Mouse (Mus musculus) c-Kit-positive CD71-positive TER-119-negative erythroid progenitor cells, embryonic 14.5 days (primary cell): ENCODE measurements around the gene Helz2.

Experiments
- DNase-seq: peaks from one replicate; pipeline ENCODE4 v3.0.0-alpha.2; 2013; ENCODE audit warnings: low read depth

Helz2 gene

DNA sequence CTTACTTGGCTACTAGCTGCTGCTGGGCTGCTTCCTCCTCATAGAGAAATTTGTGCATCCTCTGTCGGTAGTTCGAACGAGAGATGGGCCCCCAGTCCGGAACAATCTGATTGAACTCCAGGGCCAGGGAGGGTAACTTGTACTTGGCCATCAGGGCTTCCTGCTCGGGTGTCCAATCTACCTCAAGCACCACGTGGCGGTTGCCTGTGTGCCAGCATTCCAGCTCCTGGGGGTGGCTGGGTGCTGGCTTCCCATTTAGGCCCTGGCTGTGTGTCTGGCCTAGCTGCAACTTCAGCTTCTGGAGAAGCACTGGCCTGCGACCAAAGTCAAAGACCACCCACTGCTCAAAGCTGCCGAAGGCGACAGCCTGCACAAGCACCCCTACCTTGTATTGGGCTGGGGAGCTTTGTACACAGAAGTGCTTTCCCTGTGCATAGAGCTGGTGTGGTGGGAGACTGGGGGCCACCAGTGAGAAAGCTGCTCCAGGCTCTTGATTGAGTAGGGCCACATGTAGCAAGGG lies 3.7 kb downstream of the Helz2 start:
- DNase-seq = no peak

DNA sequence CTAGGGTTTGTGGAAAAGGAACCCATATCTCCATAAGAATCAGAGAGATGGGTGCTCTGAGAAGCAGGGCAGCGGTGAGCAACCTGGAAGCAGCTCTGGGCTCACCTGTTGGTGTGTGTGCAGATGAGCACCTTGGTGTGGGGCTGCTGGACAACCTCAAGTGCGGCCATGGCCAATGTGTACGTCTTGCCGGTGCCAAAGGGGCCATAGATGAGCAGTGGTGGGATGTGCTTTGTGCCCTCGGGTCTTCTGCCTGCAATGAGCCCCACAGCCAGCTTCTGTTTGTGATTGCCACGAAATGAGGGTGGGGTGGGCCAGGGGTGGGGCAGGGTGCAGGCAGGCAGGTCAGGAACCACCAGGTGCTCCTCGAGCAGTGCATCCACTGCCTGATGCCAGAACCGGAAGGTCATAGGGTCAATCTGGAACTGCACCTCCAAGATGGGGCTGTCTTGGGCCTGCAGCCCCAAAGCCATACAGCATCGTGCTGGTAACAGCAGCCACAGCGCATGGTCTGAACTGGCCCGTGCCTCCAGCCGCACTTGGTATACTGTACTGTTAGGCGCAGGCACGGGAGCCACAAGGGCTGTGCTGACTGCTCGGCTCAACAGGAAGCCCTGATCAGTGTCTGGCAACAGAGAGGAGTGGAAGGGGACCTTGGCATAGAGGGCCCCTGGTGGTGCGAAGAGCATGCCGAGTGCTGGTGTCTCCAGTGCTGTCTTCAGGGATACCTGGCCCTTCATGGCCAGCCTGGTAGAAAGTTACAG lies 4.4 kb downstream of the Helz2 start:
- DNase-seq = no peak

DNA sequence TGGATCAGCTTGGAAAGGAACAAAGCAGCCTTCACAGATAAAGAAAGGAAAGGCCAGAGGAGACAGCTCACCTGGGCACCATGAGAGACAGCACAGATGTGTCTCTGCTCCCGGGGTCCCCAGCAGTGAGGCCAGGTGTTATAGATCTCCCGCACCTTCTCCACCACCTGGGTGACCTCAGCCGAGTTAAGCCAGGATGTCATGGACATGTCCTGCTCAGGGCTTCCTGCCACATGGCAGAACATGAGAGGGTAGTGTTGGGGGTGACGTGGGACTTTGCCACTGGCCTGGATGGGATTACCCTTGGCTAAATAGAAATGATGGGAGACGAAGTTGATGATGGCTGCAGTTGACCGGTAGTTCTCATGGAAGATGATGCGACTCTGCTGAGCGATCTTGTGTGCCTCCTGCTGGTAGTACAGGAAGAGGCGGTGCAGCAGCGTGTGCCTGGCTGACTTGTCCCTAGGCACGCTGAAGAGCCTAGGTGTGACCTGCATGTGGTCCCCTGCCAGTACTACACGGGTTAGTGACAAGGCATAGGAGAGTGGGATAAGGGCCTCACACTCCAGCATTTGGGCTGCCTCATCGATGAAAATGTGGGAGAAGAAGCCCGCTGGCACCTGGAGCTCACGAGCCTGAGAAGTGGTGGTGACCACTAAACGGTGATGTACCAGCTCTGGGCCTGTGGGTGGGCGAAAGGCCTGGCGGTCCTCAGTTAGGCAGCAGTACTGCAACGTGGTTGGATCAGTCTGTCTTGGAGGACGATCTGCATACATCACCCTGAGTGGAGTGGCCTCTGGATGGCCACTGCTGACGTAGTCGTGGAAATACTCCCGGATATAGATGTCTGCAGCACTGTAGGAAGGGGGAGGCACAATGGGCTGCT lies 5.9 kb downstream of the Helz2 start:
- no peak for DNase-seq

DNA sequence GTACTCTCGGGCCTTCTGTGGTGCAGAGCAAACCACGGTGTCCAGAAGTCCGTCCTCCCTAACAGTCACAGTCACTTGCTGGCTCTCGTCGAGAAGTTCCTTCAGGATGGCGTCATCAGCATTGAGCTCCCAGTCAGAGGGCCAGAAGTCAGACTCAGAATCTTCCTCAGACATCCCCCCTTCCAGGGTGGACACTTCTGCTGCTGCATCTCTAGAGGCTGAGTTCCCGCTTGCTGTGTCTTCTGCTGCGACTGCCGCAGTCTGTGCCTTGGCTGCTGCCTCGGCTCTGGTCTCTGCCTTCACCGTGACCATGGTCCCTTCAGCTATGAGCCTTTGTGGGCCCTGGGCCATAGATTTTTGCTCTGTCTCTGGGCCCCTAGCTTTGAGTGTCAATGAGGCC lies 7.1 kb downstream of the Helz2 start:
- no peak for DNase-seq

DNA sequence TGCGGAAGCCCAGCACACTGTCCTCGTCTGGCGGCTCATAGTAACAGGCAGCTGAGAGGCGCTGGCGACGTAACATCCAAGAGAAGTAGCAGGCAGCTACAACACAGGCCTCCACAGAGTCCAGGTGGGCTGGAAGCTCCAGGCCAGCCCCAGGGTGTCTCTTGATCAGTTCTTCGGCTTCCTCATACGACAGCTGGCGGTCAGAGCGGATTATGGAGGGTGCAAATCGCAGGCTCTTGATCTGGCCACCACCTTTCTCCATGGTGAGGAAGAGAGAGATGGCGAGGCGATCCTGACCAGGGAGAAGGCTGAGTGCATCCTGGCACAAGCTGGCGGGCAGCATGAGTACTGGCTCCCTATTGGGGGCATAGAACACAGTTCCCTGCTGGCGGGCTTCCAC lies 8.4 kb downstream of the Helz2 start:
- DNase-seq = no peak

DNA sequence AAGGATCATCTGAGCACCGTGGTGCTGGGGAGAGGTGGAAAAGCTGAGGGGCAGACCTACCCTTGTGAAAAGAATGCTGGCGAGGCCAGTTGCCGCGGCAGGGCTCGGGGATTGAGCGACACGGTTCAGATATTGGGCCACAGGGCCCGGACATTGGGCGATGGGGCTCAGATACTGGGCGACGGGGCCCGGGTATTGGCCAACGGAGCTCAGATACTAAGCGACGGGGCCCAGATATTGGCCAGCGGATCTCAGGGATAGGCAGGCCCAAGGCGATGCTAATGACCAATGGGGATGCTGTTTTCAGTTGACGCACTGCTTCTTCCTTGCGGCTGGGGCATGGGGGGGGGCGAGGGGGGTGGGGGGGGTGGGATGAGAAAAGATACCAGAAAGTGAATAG lies 10.7 kb downstream of the Helz2 start:
- DNase-seq = no peak

DNA sequence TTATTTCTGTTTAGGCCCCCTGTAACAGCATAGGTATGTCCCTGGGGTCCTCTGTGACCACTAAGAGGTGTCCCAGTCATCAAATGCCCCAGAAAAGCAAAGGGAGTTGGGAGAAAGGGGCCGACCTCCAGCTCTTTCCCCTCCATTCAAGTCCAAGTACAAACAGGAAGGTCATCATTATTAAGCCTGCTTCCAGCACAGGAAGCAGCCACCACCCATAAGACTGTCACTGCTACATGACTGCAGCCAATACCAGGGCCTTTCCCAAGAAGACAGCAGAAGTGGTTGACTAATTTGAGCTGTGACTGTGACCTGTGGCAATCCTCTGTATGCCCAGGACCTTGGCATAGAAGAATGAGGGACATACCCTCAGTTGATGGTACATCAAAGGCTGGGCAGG lies 13.5 kb downstream of the Helz2 start:
- no peak for DNase-seq

DNA sequence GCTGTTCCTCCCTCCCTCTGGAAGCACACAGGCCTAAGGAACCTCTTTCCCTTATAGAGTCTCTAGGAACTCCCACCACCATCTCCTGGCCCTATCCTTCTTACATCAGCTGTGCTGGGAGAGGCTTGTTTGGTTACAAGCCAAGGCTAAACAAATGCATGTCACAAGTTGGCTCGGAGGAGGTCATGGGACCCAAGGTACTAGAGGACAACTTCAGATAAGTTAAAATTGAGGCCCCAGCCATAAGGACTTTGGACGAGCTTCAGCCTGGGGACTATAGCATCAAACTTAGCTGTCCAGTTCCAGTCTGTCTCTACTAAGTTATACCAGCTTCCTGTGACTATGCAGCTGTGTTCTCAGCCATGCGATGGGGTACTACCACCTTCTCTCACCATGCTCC lies 14.7 kb downstream of the Helz2 start:
- no peak for DNase-seq

DNA sequence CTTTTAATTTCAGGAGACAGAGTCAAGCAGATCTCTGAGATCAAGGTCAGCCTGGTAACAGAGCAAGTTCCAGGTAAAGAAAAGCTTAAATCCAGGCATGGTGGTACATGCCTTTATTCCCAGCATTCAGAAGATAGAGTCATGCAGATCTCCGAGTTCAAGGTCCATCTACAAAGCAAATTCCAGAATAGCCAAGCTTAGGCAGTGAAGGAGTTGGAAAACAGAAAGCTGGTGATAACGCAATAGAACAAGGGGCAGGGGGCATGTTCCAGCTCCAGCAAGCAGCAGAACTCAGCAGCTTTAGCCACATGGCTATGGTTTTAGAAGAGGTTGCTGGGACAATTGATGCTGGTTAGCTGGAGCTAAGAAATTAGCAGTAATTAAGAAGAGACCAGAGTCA lies 16.8 kb downstream of the Helz2 start:
- no peak for DNase-seq

DNA sequence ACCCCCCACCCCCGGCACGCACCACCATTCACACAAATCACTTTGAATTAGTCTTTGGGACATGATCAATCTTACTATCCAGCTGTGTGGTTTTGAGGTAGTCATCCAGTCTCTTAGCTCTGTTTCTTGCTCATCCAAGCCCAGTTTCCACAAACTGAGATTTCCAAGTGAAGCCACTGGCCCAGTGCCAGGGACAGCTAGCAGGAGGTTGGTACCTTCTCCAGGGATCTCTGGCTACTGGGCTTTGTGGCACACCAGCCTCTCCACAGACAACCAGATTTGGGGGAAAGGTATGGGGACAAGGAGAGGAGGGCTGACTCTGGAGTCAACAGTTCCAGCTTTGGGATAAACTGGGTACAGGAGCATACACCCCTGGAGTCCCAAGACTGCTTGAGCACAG lies 21.5 kb downstream of the Helz2 start:
- DNase-seq = no peak

DNA sequence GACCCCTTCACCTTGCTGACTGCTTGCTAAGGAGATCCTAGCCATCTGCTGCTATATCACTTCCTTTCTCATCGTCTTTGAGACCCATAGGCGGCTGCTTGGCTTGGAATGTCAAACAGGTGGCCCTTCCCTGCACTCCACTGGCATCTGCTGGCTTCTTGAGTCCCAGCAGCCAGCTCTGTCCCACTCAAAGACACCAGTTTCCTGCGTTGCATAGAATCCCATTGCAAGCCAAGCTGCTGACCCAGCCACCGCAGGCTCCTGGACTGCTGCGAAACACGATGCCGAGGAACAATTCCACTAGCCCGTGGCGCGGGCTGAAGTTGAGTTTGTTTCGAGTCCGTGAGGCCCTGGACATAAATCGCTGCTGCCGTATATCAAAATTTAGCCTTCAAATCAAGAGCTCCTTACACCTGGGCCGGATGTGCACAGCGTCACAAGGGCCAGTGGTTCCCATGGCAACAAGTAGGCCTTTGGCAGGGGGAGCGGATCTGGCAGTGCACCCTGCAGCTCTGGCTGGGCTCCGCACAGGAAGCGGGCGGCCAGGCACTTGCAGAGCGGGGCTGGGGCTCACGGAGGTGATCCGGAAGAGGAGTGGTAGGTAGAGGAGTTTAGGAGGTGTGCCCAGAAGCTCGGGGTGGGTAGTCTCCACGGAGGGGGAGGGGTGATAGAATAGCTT lies 22.1 kb downstream of the Helz2 start, which contains the start of gene Fndc11:
Gene Fndc11, plus strand, starts transcription at position 476 of the 679 bp plus-strand sequence.
- no peak for DNase-seq

DNA sequence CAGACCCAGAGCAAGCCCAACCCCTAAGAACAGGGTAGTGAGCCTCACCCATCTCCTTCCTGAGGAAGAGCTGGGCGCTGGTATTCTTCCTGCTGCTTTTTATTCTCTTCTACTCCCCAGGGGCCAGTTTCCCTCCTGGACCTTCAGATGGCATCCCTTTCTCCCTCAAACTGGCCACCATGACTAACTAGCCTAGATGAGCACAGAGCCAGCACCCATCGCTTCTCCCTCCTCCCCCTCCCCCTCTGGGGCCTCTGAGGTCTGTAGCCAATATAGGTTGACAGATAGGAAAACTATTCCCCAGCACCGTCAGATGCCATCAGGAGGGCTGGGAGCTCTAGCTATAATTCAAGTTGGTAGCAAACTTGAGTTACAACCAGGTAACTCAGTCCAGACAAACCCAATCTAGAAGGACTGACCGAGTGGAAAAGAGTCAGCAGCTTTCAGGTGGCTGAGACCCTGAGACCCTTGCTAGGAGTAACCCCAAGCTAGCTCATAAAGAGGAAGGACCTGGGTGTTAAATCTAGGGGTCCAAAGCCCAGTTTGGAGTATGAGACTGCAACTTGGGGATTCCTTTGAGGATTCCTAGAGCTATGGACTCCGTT lies 22.8 kb downstream of the Helz2 start:
- no peak for DNase-seq

DNA sequence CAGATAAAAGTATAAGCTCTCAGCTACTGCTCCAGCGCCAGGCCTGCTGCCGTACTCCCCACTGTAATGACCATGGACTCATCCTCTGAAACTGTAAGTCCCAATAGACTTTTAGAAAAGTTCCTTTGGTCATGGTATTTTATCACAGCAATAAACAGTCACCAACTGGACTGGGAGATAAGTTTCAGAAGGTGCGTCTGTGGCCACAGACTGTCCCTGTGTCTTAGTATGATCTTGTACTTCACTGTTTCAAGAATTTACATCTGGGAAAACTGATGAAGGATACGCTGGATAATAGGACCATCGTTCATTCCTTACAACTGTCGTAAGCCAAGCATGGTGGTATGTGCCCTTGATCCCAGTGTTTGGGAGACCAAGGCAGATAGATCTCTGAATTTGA lies 25.8 kb downstream of the Helz2 start:
- no peak for DNase-seq

DNA sequence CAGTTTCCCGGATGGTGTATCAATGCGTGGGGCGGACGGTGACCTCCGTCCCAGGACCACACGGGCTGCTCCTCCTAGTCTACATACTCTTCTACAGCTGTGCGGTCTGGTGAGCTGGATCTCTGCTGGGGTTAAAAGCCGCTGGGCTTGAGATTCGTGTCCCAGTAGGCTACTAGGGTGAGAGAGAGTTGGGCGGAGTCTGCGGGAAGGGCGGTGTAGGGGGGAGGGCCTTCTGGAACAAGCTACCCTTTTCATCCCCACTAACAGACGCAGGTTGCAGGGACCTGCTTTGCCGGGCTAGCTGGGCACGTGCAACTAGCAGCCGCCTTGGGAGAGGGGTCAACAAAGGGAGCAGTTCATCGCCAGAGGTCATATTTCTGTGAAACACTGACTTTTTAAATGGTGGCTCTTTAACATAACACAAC lies 28.8 kb downstream of the Helz2 start, which contains the start of gene Srms:
Gene Srms, minus strand, starts transcription at position 165 of the 425 bp plus-strand sequence.
- DNase-seq = no peak

DNA sequence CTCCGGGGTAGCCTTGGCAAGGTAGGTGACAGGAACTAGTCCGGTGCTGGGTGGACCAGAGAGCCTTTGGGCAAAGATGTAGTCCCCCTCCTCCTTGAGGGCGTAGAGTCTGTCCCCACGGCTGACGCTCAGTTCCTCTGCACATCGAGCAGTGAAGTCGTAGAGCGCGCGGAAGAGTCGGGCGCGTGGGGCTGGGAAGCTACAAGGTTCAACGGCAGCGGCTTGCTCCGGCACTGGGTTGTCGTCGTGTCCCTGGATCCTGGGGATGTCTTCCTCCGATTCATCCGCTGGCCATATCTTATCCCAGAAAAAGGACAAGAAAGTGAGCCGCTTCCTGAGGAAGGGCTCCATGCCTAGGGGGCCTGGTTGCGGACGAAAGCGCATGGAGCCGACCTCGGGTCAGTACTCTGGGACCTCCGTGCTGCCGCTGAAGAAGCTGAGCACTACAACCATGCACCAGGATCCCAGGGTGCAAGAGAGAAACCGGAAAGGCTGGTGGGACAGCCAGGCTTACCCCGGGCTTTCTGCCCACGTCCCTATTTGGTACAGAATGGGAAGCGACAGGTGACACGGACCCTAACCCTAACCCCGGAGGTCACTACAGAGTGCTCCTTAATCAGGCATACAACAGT lies 29.3 kb downstream of the Helz2 start:
- no peak for DNase-seq

DNA sequence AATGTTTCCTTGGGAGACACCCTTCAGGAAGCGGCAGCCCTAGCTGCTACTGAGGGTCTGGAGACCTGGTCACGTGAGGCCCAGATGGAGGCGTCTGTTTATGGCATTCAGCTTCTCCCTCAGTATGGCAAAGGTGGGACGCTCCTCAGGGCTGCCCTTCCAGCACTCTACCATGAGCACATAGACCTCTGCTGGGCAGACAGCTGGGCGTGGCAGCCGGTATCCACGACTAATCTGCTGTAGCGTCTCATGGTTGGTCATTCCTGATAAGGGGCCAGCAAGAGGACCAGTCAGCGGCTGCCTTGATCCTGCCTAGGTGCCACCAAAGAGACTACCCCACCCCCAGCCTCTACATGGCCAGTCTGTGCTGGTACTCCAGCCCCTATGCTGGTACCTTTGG lies 35.7 kb downstream of the Helz2 start:
- peak; percentile 45 for DNase-seq

DNA sequence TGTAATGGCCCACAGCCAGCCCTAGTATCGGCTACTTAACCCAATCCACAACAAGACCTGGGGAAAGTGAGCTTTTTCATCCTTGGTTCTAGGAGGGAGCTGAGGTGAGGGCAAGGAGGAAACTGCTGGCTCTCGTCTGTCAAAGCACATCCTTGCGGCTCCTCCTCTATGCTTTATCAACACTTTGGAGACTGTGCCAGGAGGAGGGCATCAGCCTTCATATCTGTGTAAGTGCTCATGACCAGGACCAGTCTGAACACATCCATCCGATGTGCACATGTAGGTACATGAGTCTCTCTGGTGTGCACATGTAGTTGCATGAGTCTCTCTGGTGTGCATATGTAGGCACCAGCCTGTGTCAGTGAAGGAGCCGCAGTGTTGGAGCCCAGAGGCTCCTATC lies 36.1 kb downstream of the Helz2 start:
- DNase-seq = no peak

DNA sequence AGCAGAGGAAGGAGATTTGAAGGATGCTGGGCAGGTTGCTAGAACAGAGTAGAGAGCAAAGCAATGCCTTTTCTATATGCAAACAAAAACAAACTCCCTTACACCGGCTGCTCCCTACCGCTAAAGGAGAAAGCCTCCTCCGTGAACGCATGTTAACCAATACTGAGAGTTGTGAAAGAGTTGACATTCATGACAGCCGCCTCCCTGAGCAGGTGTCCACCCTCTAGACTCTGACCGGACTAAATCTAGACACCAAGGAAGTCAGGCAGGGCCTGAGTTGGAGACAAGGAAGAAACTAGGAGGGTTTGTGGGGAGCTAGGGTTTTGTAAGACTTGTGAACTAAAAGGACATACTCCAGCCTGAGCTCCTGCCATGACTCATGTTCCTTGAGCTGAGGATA lies 38.9 kb downstream of the Helz2 start:
- DNase-seq = no peak

DNA sequence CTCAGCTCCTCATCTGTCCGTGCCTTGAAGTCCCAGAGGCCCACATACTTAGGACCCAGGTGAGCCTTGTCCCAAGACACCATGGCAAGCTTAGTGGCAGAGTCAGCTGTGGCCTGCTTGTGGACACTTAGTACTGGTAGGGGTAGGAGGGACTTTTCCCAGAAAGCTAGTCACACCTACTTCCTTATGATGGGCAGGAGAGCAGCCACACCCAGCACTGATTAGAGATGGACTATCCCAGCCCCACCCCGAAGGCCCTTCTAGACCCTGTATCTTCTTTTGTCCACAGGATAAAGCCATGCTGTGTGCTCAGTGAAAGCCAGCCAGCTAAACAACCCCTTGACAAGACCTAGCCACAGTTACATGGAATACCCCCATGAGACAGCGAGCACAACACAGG lies 39.4 kb downstream of the Helz2 start, which contains the start of gene Ptk6:
Gene Ptk6, minus strand, starts transcription at position 368 of the 400 bp plus-strand sequence.
- DNase-seq = no peak

DNA sequence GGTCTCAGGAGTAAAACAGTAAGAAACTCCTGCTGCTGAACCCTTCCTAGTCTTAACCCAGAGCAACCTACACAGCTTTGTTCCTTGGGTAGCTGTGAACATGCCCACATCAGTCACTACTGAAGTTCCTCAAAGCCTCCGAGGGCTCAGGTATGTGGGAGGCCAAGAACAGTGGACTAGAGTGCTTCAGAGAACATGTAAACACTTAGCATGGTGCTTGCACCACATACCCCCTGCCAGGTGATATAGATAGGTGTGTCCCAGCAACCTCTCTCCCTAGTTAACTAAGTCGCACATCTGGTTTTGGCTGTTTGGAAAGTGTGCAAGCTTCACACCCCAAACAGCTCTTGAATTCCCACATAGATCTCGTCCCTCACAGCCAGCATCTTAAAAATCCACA lies 40.2 kb downstream of the Helz2 start:
- no peak for DNase-seq

DNA sequence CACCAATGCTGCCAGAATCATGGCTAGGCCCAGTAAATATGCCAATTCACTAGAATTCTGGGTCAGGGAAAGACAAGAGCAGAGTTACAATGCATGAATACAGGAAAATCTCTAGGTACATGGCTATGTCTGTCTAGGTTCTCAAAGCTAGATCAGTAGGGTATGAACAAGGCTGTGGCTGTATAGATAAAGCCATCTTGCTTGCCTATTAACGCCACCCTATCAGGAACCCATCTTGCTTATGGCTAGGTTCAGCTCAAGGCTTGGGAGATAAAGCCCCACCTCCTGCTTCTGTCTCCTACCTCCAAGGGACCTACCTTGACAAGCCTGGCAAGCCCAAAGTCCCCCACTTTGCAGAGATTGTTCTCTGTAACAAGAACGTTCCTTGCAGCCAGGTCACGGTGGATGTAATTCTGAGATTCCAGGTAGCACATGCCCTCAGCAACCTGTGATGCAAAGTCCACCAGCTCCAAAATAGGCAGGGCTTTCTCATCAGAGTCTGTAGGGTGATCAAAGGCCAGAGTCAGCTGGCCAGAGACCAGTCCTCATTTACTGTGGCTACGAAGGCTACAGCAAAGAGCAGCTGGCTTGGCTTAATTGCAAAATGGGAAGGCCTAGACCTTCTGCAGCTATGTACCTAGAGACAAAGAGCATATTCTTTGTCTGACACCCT lies 45.1 kb downstream of the Helz2 start:
- DNase-seq = no peak
